Mouse (Mus musculus) MEL (cell line): ENCODE measurements around the gene Ino80. TPM values are rescaled to one million over a fixed set of nuclear protein-coding genes. Genes with fewer than 3 reads are reported as not detected.

Experiments
- DNase-seq: peaks from one replicate; pipeline ENCODE4 v3.0.0; 2011; ENCODE audit warnings: low read depth, low spot score
- H3K27ac ChIP-seq: 2 replicates; pipeline ENCODE4 v1.5.1; 2012; ENCODE audit warnings: low read depth, mild to moderate bottlenecking, control low read depth, low read length, moderate library complexity; ENCODE audit not compliant: control insufficient read depth
- H3K27me3 ChIP-seq, 2 experiments: fragments of 150-350 bp in 1 of 2; sonication (generic) in 1 of 2; 2 replicates each; pipeline ENCODE4 v1.6.1; 2012; ENCODE audit warnings: low read length in 2 of 2, mild to moderate bottlenecking in 2 of 2, improper control_type of control experiment in 1 of 2, moderate library complexity in 1 of 2; ENCODE audit not compliant: insufficient read depth in 2 of 2, control insufficient read depth in 1 of 2
- H3K36me3 ChIP-seq, 2 experiments: 2 replicates each; pipeline ENCODE4 v1.6.1; 2012 to 2014; ENCODE audit warnings: low read length in 2 of 2, improper control_type of control experiment in 1 of 2, inconsistent platforms in 1 of 2, mild to moderate bottlenecking in 1 of 2; ENCODE audit not compliant: insufficient read depth in 2 of 2, control insufficient read depth in 1 of 2
- H3K4me1 ChIP-seq, 2 experiments: fragments of 150-350 bp in 1 of 2; sonication (generic) in 1 of 2; 2 replicates each; pipeline ENCODE4 v1.6.1; 2012; ENCODE audit warnings: low read length in 2 of 2, improper control_type of control experiment in 1 of 2, mild to moderate bottlenecking in 1 of 2; ENCODE audit not compliant: insufficient read depth in 2 of 2, control insufficient read depth in 1 of 2
- H3K4me3 ChIP-seq, 2 experiments: fragments of 150-350 bp in 1 of 2; sonication (generic) in 1 of 2; 2 replicates each; pipeline ENCODE4 v1.5.1; 2012; ENCODE audit warnings: low read depth in 2 of 2, low read length in 2 of 2, mild to moderate bottlenecking in 2 of 2, moderate library complexity in 2 of 2, control low read depth in 1 of 2, improper control_type of control experiment in 1 of 2; ENCODE audit not compliant: control insufficient read depth in 1 of 2, insufficient read depth in 1 of 2
- H3K79me2 ChIP-seq: 2 replicates; pipeline ENCODE4 v1.6.1; 2012; ENCODE audit warnings: mild to moderate bottlenecking, low read length, moderate library complexity; ENCODE audit not compliant: control insufficient read depth, poor library complexity, insufficient read depth
- H3K9ac ChIP-seq: 2 replicates; pipeline ENCODE4 v1.6.1; 2012; ENCODE audit warnings: low read depth, mild to moderate bottlenecking, control low read depth, low read length, moderate library complexity; ENCODE audit not compliant: control insufficient read depth, poor library complexity, severe bottlenecking
- H3K9me3 ChIP-seq: fragments of 150-350 bp; sonication (generic); replicated peaks from 2 replicates; pipeline ENCODE4 v1.6.1; 2012; ENCODE audit warnings: mild to moderate bottlenecking, low read length, improper control_type of control experiment, moderate library complexity; ENCODE audit not compliant: insufficient read depth
- BHLHE40 ChIP-seq: IDR thresholded peaks from 2 replicates; pipeline ENCODE4 v1.6.1; 2012; ENCODE audit warnings: low read depth, mild to moderate bottlenecking, inconsistent platforms, low read length, improper control_type of control experiment, borderline replicate concordance
- CHD1 ChIP-seq: IDR thresholded peaks from 2 replicates; pipeline ENCODE4 v1.6.1; 2012; ENCODE audit warnings: low read depth, mild to moderate bottlenecking, inconsistent platforms, low read length, improper control_type of control experiment
- CHD2 ChIP-seq: IDR thresholded peaks from 2 replicates; pipeline ENCODE4 v1.6.1; 2011; ENCODE audit warnings: low read length, improper control_type of control experiment
- CTCF ChIP-seq, 3 experiments: IDR thresholded peaks in 2 of 3; conservative IDR thresholded peaks in 1 of 3; 2 replicates each; pipeline ENCODE4 v1.5.1; 2011 to 2012; ENCODE audit warnings: low read length in 3 of 3, low read depth in 2 of 3, mild to moderate bottlenecking in 2 of 3, improper control_type of control experiment in 1 of 3, inconsistent platforms in 1 of 3, mixed read lengths in 1 of 3, moderate library complexity in 1 of 3; ENCODE audit not compliant: control insufficient read depth in 1 of 3, insufficient read depth in 1 of 3, poor library complexity in 1 of 3, severe bottlenecking in 1 of 3
- ETS1 ChIP-seq: IDR thresholded peaks from 2 replicates; pipeline ENCODE4 v1.6.1; 2012; ENCODE audit warnings: low read depth, mild to moderate bottlenecking, inconsistent platforms, low read length, improper control_type of control experiment, moderate library complexity
- JUND ChIP-seq: IDR thresholded peaks from 2 replicates; pipeline ENCODE4 v1.6.1; 2011; ENCODE audit warnings: low read depth, mild to moderate bottlenecking, improper control_type of control experiment, low read length
- KAT2A ChIP-seq: conservative IDR thresholded peaks from 2 replicates; pipeline ENCODE4 v1.6.1; 2012; ENCODE audit warnings: low read depth, low read length, improper control_type of control experiment, inconsistent platforms
- MAFK ChIP-seq: IDR thresholded peaks from 2 replicates; pipeline ENCODE4 v1.6.1; 2011; ENCODE audit warnings: low read depth, mild to moderate bottlenecking, low read length, improper control_type of control experiment, borderline replicate concordance
- MAZ ChIP-seq: IDR thresholded peaks from 2 replicates; pipeline ENCODE4 v1.6.1; 2012; ENCODE audit warnings: low read depth, mild to moderate bottlenecking, inconsistent platforms, low read length, improper control_type of control experiment
- NRF1 ChIP-seq: IDR thresholded peaks from 2 replicates; pipeline ENCODE4 v1.6.1; 2014; ENCODE audit warnings: low read depth, mild to moderate bottlenecking, inconsistent platforms, low read length, improper control_type of control experiment, moderate library complexity; ENCODE audit not compliant: poor library complexity, insufficient read depth, severe bottlenecking
- RAD21 ChIP-seq: IDR thresholded peaks from 2 replicates; pipeline ENCODE4 v1.6.1; 2011; ENCODE audit warnings: mild to moderate bottlenecking, low read depth, low read length, improper control_type of control experiment
- SIN3A ChIP-seq: IDR thresholded peaks from 2 replicates; pipeline ENCODE4 v1.6.1; 2012; ENCODE audit warnings: low read length, improper control_type of control experiment, inconsistent platforms
- SMC3 ChIP-seq: IDR thresholded peaks from 2 replicates; pipeline ENCODE4 v1.6.1; 2011; ENCODE audit warnings: low read depth, low read length, improper control_type of control experiment
- USF1 ChIP-seq: IDR thresholded peaks from 2 replicates; pipeline ENCODE4 v1.6.1; 2014; ENCODE audit warnings: low read depth, mild to moderate bottlenecking, inconsistent platforms, low read length, improper control_type of control experiment, moderate library complexity
- ZC3H11A ChIP-seq: IDR thresholded peaks from 2 replicates; pipeline ENCODE4 v1.6.1; 2012; ENCODE audit warnings: low read depth, mild to moderate bottlenecking, inconsistent platforms, low read length, improper control_type of control experiment
- ZMIZ1 ChIP-seq: IDR thresholded peaks from 2 replicates; pipeline ENCODE4 v1.6.1; 2012; ENCODE audit warnings: low read depth, mild to moderate bottlenecking, inconsistent platforms, low read length, improper control_type of control experiment, moderate library complexity
- ZNF384 ChIP-seq: IDR thresholded peaks from 2 replicates; pipeline ENCODE4 v1.6.1; 2012; ENCODE audit warnings: low read depth, mild to moderate bottlenecking, inconsistent platforms, low read length, improper control_type of control experiment
- polyA plus RNA-seq, 2 experiments: library from polyadenylated mRNA; stranded (reverse) in 1 of 2; unstranded in 1 of 2; fragments of >175 nt in 1 of 2; fragments of >200 nt in 1 of 2; gene quantifications; 2 replicates each; pipeline versions ENCODE4 v1.2.1 to v1.2.4; 2012; ENCODE audit warnings: low replicate concordance in 2 of 2, low read depth in 1 of 2; ENCODE audit not compliant: insufficient read length in 2 of 2, insufficient read depth in 1 of 2, missing spikeins in 1 of 2
- total RNA-seq: library from RNA; depleted of rRNA; stranded (reverse); fragments of 300-350 nt; gene quantifications from 2 replicates; pipeline ENCODE4 v1.2.3, GENCODE M21; 2012

Ino80 gene
- total and polyA plus RNA-seq, 3 experiments = 13.9 to 37.9 (median 23.1) TPM

DNA sequence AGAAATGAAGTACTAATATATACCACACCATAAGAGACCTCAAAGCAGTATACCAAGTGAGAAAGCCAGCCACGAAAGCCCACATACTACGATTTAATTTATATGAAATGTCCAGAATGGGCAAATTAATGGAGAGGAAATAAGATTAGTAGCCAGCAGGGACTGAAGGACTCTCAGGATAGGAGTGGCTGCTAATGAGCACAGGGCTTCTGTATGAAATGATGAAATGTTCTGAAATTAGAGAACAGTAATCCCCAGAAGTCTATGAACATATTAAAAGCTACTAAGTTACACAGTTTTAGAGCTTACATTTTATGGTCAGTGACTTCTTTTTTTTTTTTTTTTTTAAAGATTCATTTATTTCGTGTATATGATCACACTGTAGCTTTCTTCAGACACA is 22.9 kb downstream of the Ino80 start:
- Histone ChIP-seq H3K4me3 (no peak overlapping the region), H3K9ac (no peak overlapping the region), H3K27ac (no peak overlapping the region), H3K27me3 (no peaks in the 10 kb centered on the region), H3K9me3 (no peaks in the 10 kb centered on the region), H3K36me3 (peaks cover 2 to 41% of the 10 kb centered on the region in 2 experiments; a peak in 3 of 4 replicates), H3K4me1 (no peaks in the 10 kb centered on the region; a peak in 1 of 4 replicates), H3K79me2 (no peaks in the 10 kb centered on the region; the same call in 1 of the 2 replicates)
- TF ChIP-seq USF1 = no peak
- TF ChIP-seq BHLHE40 = no peak
- no peak for TF ChIP-seq ZNF384
- no peak for TF ChIP-seq SIN3A
- TF ChIP-seq ETS1 = no peak
- TF ChIP-seq CHD2 = no peak
- no peak for TF ChIP-seq ZC3H11A
- no peak for TF ChIP-seq MAFK
- no peak for TF ChIP-seq CHD1
- no peak for TF ChIP-seq NRF1
- no peak for TF ChIP-seq KAT2A
- no peak for TF ChIP-seq MAZ
- no peak for TF ChIP-seq ZMIZ1
- DNase-seq = no peak

GRCm38 (mm10) chr2:119436988-119437387 is 40.5 kb downstream of the Ino80 start:
- DNase-seq = peak; percentile 76
- H3K79me2 ChIP-seq = no peaks in the 10 kb centered on the region
- TF ChIP-seq ZC3H11A (peak; percentile 26; the same call in 1 of the 2 replicates), CTCF (IDR thresholded peaks at IDR 0.05 in 2 of 3, conservative IDR thresholded peaks at IDR 0.05 in 1 of 3; ENCODE audit: control insufficient read depth in 1 of 3, insufficient read depth in 1 of 3, low read depth in 2 of 3, low read length in 3 of 3, poor library complexity in 1 of 3, severe bottlenecking in 1 of 3) (peak; percentile 52 to 75 (median 64)), KAT2A (no peak), RAD21 (peak; percentile 68), ZNF384 (peak; percentile 46; the same call in 1 of the 2 replicates), SMC3 (peak; percentile 48), JUND (no peak)
- TF ChIP-seq, all 39 proteins: peak for 5
- H3K27me3 ChIP-seq = no peaks in the 10 kb centered on the region
- H3K9ac ChIP-seq = no peak overlapping the region
- no peak overlapping the region for H3K4me3 ChIP-seq
- no peak overlapping the region for H3K27ac ChIP-seq
- peaks cover 0 to 25% of the 10 kb centered on the region in 2 experiments; a peak in 2 of 4 replicates for H3K36me3 ChIP-seq
- H3K9me3 ChIP-seq = no peaks in the 10 kb centered on the region
- no peaks in the 10 kb centered on the region for H3K4me1 ChIP-seq
